Mouse (Mus musculus): ENCODE measurements around the gene Atoh8. TPM values are rescaled to one million over a fixed set of nuclear protein-coding genes. Genes with fewer than 3 reads are reported as not detected.

The Atoh8 gene
- total RNA-seq, 2 experiments from 2014 or later, result 1.4 to 1.8 TPM

- intact Hi-C loops (cut with DNase I), result no loop called here
Observed at GRCm38 (mm10) chr6:72233950-72234349, 1.4 kb downstream of the Atoh8 start.

GRCm38 (mm10) chr6:72232870-72233269, 2.5 kb downstream of the Atoh8 start:
- intact Hi-C loops (cut with DNase I), result no loop called here
- no peak for DNase-seq (ENCODE audit: low spot score in 2 of 2)

More at GRCm38 (mm10) chr6:72233950-72234349, 1.4 kb downstream of the Atoh8 start:
- DNase-seq (ENCODE audit: low spot score in 2 of 2), result no peak

DNA sequence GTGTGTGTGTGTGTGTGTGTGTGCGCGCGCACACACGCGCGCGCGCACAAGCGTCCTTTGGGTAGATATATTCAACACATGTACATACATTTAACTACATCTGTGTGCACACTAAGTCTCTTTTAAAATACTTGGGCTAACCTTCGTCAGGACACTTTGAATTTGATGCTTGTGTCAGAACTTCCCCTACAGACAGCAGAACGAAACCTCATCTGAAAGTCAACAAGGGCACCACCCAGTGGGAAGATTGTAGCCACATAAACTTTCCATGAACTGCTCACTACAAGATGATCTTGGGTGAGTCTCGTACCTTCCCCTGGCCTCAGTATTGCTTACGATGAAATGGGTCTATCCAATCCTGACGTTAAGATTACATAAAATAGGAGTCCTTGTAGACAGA, 3.0 kb downstream of the Atoh8 start:
- intact Hi-C loops (cut with DNase I), result no loop called here
- no peak for DNase-seq (ENCODE audit: low spot score in 2 of 2)

DNA sequence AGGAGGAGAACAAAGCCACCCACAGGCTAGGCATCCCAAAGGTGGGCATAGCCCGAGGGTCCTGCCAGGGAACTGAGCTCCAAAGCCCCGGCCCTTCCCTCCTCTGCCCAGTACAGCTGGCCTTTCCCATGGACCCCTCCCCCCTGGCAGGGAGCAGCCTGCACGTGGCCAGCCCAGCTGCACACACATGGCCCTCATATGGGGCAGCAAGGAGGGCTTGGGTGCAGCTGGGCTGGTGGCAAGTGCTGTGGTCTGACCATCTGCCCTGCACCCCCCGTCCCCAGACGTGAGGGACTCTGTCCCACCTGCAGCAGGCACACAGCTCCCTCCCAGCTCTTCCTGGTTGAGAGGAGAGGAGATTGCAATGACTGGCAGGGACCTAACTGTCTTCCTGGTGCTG, 4.5 kb downstream of the Atoh8 start:
- DNase-seq (ENCODE audit: low spot score in 2 of 2), result no peak
- intact Hi-C loops (cut with DNase I), result no loop called here

DNA sequence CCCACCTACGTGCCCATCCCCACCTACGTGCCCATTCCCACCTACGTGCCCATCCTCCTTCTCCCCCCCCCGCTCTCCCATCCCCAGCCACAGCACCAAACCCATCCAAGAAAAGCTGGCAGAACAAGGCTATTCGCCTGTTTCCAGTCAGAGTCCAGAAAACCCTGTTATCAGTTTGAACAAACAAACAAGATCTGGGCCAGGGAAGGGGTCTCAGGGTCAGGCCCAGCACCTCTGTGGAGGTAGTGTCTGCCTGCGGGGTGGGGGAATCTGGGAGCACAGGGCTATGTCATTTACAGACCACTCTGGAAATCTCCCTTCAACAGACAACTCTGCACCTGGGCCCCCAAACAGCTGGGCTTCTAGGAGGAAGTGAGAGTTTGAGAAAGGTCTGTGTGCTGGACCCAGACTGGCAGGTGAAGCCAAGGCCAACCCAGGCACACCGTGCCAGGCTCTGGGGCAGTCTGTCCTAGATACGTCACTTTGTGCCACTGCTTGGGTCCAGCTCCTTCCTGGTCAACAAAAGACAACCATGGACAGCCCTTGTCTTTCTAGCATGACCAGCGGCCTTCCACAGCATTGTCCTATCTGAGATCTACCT, 7.6 kb downstream of the Atoh8 start:
- intact Hi-C loops (cut with DNase I), result no loop called here
- no peak for DNase-seq (ENCODE audit: low spot score in 2 of 2)

GRCm38 (mm10) chr6:72227011-72227410, 8.4 kb downstream of the Atoh8 start:
- intact Hi-C loops (cut with DNase I), result no loop called here
- no peak for DNase-seq (ENCODE audit: low spot score in 2 of 2)

GRCm38 (mm10) chr6:72225686-72226085, 9.7 kb downstream of the Atoh8 start:
- no peak for DNase-seq (ENCODE audit: low spot score in 2 of 2)
- intact Hi-C loops (cut with DNase I), result no loop called here

DNA sequence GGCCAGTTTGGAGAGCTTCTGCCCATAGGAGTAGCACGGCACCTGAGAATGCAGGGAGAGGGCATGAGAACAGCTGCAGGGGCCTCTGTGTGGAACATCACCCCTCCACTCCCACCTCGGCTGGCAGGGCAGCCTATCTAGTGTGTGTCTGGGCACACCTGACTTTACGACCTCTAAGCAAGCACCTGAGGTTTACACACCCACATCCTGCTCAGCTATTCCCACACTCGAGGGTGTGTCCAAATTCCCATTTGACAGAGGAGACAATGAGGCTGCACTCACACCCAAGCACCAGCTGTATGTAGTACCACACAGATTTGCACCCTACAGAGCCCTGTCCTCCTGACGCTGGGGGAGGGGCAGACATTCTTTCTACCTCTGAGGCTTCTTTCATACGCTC, 11.5 kb downstream of the Atoh8 start:
- no peak for DNase-seq (ENCODE audit: low spot score in 2 of 2)
- intact Hi-C loops (cut with DNase I), result no loop called here

- no peak for DNase-seq (ENCODE audit: low spot score in 2 of 2)
- intact Hi-C loops (cut with DNase I), result no loop called here
Observed at GRCm38 (mm10) chr6:72222876-72223275, 12.5 kb downstream of the Atoh8 start.

DNA sequence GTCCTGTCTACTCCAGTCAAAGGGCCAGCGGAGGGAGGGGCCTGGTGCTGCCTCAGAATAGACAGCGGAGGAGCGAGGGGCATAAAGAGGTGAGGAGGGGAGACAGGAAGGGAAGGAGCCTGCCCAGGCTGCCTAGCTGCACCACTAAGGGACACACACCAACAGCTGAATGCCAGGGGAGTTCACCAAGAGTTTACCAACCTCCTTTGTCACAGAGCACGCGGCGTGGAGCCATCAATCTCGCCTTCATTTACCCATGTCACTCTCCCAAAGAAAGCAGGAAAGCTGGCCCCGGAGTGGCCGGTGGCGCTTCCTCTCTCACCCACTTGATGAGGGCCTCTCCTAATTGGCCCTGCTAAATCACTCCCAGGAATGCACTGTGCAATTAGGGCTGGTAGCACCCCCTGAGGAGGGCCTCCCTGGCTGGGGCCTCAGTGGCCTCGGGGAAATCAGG, 13.1 kb downstream of the Atoh8 start:
- no peak for DNase-seq (ENCODE audit: low spot score in 2 of 2)
- intact Hi-C loops (cut with DNase I), result no loop called here

DNA sequence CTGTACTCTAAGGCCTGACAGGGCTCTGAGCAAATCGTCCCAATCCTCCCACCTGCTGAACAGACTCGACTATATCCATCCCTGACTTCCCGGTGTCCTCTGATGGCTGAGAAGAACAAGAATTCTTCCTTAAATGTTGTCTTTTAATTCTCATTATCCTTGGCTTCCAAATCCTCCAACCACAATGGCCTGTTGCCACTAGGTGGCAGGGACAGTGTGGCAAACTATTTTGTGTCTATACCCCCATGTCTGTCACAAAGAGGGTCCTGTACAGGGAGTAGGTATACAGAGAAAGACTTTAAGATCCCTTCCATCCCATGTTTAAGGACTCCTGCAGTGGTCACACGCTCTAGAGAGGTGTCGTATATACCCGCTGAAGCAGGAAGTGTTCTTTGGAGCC, 14.1 kb downstream of the Atoh8 start:
- intact Hi-C loops (cut with DNase I), result no loop called here
- DNase-seq (ENCODE audit: low spot score in 2 of 2), result no peak

- intact Hi-C loops (cut with DNase I), result loop anchor here (5.0 kb wide), 2 partner anchors 53 to 122 kb away; partner anchors contain the start of gene St3gal5
- peak in 1 of 2 experiments; percentile 31 for DNase-seq (ENCODE audit: low spot score in 2 of 2)
Observed at GRCm38 (mm10) chr6:72219549-72219948, 15.8 kb downstream of the Atoh8 start.

DNA sequence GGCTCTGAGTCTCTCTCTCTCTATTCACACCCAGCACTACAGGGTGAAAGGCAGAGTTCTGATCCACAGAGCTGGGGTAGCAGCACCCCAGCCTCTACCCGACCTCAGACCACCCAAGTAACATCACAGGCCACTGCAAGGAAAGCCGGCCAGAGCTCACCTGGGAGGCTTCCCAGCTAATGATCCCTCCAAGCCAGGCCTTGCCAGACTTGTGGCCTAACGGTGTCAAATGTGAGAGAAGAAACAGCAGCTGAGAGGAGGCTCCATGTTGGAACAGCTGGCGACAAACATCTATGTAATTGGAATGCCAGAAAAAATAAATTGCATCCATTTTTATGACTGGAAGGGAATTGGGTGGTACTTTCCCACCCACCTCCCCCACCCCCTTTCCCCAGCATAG, 17.1 kb downstream of the Atoh8 start:
- intact Hi-C loops (cut with DNase I), result loop anchor here (5.0 kb wide), 2 partner anchors 54 to 121 kb away; partner anchors contain the start of gene St3gal5
- DNase-seq (ENCODE audit: low spot score in 2 of 2), result no peak

DNA sequence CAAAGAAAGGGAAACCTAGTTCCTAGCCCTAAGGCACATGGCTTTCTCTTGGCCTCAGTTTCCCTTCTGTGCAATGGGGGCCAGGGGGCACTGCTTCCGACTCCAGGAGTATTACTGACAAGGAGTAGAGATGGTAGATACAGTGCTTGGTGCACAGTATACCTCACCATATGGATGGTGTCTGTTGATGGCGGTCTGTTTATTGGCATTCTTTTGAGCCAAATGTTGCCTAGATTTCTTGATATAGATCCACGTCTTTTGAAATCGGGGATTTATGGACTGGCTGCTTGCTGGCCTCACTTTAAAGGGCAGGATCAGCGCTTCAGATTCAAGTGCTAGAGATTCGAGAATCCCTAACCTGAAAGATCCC, 18.0 kb downstream of the Atoh8 start:
- intact Hi-C loops (cut with DNase I), result loop anchor here (5.0 kb wide), 2 partner anchors 55 to 120 kb away; partner anchors contain the start of gene St3gal5
- DNase-seq (ENCODE audit: low spot score in 2 of 2), result no peak

DNA sequence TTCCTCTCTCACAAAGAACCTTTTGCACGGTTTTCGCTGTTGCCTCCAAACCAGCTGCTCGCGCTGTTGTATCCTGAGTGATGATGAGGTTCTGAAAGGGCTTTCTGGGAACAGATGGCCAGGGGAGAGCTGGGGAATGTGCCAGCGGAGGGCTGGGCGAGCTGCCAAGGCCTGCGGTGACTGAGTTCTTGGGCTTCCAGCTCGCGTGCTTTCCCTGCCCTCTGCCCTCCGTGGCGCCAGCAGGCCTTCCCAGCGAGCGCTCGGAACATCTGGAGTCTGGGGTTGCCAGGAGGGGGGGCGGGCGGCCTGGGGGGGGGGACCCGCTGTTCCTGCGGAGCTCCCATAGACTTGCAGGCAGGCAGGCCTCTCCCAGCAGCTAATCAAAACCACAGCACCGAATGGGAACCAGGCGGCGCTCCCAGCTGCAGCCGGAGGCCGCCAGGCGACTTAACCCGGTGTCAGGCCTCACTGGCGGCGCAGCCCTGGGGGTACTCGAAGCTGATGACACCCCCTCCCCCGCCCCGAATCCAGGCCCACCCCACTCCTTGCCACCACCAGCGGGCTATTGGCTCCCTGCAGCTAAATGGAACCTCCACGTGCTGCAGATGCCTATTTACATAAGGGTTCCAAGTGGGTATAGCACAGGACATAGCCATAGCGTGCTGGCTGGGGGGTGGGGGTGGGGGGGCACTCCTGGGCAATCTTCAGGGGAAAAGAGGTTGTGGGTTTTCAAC, 18.5 kb downstream of the Atoh8 start:
- peak; percentile 97 to 99 for DNase-seq (ENCODE audit: low spot score in 2 of 2)
- intact Hi-C loops (cut with DNase I), result loop anchor here (5.0 kb wide), 2 partner anchors 55 to 120 kb away; partner anchors contain the start of gene St3gal5

GRCm38 (mm10) chr6:72215582-72215981, 19.8 kb downstream of the Atoh8 start:
- intact Hi-C loops (cut with DNase I), result loop anchor here (5.0 kb wide), 2 partner anchors 57 to 118 kb away; partner anchors contain the start of gene St3gal5
- DNase-seq (ENCODE audit: low spot score in 2 of 2), result peak in 1 of 2 experiments; percentile 18

GRCm38 (mm10) chr6:72211360-72211759, 24.0 kb downstream of the Atoh8 start:
- no peak for DNase-seq (ENCODE audit: low spot score in 2 of 2)
- intact Hi-C loops (cut with DNase I), result no loop called here

DNA sequence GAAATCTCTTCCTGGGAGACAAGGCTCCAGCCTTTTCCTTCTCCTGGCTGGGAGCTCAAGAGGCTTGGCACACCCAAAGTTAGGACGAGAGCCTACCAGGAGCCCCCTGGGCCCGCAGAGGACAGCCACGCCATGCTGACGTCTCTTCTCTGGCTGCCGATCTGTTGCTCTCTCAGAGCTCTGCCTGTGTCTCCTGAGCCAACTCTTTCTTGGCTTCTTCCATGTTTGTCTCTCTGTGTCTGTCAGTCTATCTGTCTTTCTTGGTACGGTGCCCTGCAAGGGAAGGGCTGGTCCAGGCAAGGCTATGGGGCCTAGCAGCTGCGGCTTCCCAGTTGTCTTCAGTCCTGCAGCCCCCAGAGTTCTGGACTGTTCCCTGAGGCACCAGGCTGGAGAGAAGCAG, 24.6 kb downstream of the Atoh8 start:
- no peak for DNase-seq (ENCODE audit: low spot score in 2 of 2)
- intact Hi-C loops (cut with DNase I), result no loop called here

GRCm38 (mm10) chr6:72209738-72210137, 25.6 kb downstream of the Atoh8 start:
- no peak for DNase-seq (ENCODE audit: low spot score in 2 of 2)
- intact Hi-C loops (cut with DNase I), result no loop called here

DNA sequence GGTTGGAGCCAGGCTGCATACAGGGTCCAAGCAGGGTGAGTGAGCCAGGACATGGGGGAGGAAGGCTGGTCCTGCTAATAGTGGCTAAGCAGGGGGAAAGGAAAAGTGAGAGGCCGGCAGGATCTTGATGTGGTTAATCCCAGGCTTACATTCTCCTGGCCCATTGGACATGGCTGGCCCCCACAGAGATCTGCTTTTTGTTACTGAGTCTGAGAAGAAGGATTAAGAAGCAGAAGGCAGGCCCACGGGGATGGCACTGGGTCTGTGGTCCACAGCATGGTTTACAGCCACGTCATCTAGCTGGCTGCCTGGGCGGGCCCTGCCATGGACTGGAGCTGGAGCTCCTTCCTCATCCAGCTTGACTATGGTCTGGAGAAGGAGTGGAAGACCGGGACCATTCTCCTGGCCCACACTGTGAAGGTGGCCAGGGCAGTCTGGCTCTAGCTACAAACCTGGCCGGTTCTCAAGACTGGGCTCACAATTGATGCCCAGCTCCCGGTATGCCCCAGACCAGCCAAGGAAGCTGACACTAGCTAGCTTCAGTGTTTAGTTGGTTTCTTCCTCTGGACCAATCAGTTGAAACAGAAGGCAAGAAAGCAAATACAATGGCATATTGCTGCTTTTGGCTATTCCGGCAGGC, 26.9 kb downstream of the Atoh8 start:
- no peak for DNase-seq (ENCODE audit: low spot score in 2 of 2)
- intact Hi-C loops (cut with DNase I), result no loop called here

- DNase-seq (ENCODE audit: low spot score in 2 of 2), result no peak
- intact Hi-C loops (cut with DNase I), result no loop called here
Observed at GRCm38 (mm10) chr6:72206021-72206420, 29.4 kb downstream of the Atoh8 start.
